Mouse (Mus musculus): ENCODE data around the gene Ezr.

Ezr gene

DNA sequence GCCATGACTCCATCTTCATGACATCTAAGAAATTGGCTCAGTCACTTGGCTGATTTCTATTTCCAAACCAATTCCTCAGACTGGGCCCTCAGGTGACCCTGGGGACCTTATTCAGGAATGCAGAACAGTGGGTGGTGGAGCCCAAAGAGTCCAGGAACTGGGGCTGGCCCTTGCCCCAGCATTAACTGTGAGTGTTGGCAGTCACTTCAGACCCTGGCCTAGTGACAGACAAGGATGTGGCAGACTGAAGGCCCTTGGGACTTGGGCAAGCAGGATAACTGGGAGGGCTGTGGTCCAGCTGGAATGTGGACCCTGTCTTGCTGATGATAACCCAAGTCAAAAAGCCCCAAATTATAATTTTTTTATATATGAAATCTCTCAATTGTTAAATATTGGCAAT, 6.5 kb upstream of the Ezr start:
- peak; percentile 79 for DNase-seq

DNA sequence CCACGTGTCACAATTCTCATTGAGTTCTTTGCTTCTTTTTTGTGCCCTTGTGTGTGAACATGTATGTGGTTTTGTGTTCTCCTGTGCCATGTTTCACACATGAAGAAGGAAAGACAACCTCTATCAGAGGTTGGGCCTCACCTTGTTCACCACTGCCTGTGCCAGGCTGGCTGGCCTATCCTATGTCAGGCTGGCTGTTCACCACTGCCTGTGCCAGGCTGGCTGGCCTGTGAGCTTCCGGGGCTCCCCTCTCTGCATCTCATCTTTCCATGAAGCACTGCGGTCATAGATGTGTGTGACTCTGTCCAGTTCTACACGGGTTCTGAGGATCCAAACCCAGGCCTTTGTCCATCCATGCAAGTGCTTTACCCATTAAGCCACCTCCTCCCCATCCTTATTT, 4.7 kb upstream of the Ezr start:
- DNase-seq, result no peak

DNA sequence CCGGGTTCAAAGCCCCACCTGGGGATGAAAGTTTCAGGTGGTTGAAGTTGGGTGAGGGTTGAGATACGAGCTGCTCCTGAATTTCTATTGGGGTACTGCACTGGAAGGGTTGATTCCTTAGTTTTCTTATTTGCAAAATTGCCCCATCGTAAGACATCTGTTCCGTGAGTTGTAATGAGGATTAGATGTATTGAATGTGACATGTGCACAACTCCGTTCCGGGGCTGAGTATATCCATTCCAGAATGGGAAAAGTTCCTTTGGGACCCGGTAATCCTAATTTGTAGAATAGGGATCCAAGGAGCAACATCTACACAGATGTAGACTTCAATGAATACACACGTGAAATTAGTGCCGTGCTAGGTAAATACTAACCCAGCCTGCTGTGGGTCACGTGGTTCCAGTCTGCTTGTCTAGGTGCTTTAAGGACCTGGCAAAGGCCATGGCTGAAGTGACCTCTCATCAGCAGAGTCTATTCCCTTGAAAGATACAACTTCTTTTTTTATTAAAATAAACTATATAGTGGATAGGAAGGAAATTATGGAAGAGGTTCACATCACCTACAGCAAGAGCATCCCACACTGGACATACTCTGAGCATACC, 1.3 kb upstream of the Ezr start:
- no peak for DNase-seq

DNA sequence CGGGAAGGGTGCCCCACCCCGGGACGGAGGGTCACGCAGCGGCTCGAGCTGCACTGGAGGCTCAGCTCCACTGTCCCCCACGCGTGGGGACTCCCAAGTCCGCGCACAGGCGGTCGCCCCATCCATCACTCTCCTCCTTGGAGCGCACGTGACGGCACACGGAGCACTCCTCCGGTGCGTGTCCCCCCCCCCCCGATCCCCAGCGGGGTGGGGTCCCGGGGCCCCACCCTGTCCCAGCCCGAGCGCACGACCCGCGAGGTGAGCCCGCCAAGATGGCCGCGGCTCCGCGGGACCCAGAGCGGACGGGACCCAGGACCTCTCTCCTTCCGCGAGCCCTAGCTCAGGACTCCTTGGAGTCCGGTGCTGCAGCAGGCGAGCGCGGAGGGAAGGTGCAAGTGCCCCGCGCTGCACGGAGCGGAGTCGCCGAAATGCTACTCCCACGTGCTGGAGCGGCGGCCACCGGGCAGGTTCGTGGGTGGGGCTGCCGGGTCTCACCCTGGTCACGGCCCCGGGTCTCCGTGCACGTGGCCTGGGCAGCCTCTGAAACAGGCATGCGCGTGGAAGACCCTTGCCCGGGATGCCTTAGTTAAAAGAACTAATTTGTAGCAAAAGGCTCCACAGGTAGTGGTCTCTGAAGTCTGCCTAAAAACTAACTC, 550 bp upstream of the Ezr start:
- DNase-seq, result peak; percentile 62

DNA sequence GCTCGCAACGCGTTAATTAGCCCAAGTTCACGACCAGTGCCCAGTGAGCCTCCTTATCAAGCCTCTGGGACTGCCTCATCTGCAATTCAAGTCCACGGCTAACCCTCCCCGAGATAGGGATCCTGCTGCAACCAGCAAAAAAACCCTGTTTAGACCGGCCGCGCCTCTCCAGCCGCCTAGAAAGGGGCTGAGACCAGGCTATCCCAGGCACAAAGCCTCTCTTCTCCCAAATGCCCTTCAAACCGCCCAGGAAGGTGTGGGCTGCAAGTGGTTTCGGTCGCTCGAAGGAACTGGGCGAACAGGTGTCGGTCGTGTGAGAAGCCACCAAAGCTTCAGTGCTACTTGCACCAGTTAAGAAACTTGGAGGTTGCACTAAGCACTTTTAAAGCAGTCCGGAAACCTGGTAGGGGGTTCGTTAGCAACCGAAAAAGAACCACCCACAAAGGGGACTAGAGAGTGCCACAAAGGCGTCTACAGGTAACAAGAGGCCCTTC, 504 bp downstream of the Ezr start:
- DNase-seq, result no peak

DNA sequence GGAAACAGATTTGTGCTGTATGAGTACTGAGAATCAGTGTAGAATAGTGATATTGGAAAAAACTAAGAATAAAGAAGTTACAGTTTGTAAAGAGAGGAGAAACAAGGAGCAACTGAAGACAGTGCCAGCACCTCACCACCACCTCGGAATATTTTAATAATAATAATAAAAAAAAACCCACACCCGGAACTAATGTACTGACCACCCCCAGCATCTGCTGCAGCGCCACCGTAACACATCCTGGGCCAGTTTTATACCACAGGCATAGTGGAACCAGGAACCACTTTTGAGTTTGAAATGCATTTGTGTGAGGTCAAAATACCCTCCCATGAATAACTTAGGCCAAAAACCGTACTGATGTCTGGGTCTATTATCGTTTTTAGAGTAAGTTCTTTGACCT, 1.3 kb downstream of the Ezr start:
- no peak for DNase-seq

DNA sequence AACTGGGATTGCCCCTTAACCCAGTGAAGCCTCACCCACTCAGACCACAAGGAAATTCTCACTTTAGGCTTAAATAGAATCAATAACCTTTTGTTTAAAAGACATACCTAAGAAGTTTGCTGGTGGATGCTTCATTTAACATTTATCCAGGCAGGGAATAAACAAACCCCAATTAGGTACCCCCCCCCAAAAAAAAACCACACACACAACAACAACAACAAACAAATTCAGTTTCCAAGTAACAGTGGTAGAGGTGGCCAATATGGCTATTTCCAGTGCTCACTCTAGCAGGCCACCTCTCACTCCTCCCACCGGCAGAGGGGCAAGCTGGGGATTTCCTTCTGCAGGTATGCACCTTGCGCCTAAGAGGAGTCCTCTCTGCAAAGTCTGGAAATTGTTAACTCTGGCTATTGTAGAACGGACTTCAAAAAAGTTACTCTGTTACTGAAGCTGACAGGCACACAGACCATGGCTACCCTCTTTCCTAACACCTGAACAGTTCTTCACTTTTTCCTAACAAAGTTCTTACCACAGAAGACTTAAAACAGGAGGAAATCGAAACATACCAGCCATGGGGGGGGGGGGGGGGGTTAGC, 2.0 kb downstream of the Ezr start:
- DNase-seq, result no peak

DNA sequence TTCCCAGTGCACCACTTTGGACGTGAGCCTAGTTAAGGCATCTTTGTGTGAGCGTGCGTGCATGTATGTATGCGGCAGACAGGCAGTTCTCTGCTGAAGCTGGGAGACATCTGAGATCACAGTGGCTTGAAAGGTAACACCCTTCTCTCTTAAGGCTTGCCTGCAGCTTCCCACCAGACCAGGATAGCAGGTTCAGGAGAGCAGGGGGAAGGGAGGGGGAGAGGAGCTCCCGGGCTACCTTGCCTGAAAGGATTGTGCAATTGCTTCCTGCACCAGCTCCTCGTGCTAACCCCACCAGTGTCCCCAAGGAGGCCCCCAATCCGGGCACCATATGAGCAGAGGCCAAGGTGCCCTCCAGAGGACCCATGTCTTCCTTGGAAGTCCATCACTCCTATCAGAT, 3.0 kb downstream of the Ezr start:
- no peak for DNase-seq

DNA sequence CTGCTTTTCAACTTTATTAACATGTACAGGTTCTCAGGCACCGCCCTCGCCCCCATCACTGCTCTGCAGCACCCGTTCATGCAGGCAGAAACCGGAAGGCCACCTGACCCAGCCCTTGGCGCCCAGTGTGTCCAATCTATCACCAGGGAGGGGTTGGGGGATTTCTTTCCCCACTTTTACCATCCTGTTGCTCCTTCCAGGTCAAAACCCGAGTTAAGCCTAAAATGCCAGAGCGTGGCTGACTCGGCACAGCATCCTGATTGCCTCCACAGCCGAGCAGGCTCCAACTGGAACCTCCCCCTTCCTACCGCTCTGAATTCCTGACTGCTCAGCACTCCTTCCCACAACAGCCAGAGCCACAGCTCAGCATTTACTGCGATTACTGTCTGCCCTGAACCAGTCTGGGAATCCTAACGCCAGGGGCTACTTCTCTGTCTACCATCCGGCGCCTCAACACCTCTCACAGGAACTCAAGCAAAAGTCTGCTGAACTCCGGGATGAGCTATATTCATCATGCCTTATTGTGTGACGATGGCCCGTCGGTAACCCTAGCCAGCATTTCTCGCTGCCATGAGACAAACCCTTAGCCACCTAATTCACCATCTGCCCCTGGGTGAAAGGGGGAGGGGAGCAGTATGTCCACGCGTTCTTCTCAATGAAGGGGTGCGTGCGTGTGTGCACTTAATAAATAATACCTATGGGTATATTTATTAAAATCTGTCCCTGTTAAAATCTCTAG, 3.6 kb downstream of the Ezr start:
- DNase-seq, result no peak

DNA sequence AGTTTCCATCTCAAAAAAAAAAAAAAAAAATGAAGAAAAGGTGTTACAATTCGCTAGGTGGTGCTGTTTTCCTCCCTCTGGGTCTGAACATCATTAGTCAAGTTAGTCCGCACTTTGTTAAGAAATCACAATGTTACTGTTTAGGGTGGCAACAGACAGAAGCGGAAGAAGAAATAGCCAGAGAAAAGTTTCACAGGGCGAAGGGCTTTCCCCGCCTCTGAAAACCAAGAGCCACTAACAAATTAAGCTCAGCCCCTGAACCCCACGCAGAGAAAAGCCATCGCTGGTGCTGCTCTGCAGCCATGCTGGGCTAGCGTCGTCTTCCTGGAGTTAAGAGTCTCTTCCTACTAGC, 4.3 kb downstream of the Ezr start:
- no peak for DNase-seq

DNA sequence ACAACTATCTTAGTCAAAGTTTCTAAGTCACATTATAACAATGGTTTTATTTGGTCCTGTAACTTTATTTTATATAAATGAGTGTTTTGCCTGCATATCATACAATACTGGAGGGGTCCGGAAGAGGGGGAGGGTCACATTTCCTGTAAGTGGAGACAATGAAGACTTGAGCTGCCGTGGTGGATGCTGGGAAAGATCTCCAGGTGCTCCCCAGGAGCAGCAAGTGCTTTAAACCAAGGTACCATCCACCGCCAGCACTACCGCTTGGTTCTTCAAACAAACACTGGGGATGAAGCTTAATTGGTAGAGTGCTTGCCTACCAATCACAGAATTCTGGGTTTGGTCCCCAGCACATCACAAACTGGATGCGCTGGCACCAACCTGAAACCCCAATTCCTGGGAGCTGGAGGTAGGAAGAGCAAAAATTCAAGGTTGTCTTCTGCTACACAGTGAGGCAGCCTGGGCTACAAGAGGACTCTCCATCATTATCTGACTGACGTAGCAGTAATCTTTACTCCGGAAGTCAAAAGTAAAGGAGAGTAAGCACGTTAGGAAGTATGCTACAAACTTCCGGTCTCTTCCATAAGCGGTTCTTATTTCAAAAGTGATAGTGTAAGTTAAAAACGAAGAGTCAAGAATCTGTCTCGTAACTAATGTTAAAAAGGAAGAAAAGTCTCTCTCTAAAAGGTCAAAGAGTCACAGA, 4.8 kb downstream of the Ezr start:
- no peak for DNase-seq

DNA sequence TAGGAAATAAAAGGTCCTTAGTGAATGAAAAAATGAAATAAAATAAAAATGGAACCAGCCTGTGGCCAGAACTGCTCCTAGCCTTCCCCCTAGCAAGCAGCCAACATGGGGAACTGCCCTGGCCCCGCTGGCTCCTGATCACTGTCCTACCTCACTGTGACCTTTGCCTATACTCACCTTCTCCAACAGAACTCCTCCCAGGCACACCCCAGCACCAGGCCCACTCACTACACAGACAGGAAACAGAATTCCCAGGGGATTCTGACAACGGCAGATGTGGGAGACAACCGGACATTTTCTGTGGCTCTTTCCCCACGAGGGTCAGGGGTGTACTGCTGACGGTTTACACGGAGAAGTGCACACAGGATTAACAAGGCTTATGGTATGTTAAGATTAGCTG, 5.5 kb downstream of the Ezr start:
- no peak for DNase-seq

DNA sequence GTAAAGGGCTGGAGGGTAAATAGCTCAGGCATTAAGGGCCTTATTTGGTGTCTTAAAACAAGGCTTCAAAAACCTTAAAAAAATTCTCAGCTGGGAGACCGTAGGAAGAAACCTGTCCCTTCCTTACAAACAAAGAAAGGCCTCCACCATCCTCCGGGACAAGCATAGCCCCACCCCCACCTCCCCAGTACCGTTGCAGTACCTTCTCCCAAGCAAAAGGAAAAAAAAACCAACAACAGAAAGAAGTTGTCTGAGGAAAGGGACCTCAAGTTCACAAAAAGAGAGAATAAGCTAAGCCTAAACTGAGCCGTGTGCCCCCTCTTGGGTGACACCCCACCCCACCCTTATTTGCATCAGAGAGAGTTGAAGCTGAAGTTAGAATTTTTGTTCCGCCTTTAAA, 6.0 kb downstream of the Ezr start:
- no peak for DNase-seq

DNA sequence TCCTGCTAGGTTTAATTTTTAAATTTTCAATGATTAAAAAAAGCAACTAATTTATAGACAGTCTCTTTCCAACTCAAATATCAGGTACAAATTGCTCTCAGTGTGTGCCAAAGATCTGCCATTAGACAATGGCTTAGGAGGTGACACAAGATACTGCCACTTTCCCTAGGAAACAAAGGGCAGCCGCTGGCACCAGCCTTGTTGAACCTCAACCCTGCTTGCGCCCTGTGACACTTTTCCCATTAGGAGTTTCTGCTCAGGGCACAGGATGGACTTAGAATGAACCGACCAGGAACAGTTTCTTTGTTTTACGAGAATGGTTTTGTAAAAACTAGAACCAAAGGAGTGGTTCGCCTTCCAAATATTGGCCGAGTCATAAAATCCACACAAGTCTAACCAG, 6.5 kb downstream of the Ezr start:
- no peak for DNase-seq

DNA sequence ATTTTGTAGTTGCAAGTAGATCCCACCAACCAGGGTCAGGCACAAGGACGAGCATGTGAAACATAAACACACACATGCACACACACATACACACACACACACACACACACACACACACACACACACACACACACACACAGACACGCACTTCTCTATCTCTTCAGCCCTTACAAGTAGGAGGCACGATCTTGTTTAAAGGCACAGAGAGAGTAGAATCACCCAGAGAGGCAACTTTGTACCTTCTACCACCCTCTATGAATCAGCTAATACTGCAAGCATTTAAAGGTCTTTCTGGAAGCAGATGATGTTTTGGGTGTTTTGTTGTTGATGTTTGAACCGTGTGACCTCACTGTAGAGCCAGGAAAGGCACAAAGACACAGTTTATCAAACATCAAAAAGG, 6.9 kb downstream of the Ezr start:
- DNase-seq, result no peak

DNA sequence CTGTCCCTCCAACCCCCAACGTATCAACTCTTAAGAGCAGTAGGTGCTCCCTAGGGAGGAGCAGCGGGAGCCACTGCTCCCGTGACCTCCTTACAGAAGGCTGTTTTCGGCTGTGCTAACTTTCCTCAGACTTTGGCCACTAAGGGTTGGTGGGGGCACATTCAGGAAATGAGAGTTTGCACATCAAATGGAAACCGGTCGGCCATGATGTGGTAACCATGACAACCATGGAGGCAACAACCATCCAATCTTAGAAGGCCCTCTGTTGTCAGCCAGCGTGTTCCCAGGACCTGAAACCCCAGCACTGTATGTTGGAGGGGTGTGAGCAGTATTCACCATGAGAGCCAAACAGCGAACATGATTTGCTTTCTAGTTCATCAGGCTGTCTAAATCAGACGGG, 7.4 kb downstream of the Ezr start:
- DNase-seq, result no peak

DNA sequence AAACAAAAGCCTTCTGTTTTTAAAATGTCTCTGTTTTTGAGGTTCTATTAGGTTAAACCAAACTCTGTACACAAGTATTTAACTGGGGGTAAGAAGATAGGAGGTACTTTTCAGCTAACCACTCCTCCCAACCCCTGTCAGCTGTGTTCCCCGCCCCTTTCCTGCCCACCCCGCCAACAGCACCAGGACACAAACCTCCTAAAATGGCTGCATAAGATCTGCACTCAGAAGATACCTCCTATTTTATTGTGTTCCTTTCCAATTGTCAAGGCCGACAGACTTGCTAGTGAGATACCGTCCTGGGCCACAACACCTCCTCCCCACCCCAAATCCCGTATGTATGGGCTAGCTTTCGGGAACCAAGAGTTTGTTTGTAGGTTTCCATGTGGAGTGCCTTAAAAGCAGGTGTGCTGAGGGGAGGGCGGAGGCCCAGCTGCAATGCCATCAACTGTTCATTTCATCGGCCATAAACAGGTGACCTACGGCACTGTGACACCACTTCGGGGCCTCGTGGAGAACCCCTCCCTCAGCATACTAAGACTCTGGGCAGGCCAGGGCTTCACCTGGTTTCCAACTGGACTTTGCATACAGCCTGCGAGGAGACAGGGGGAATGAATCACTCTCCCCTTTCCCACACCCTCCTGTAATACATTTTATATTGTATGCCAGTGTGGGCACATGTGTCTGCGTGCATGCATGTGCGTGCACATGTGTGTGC, 9.2 kb downstream of the Ezr start:
- DNase-seq, result no peak

DNA sequence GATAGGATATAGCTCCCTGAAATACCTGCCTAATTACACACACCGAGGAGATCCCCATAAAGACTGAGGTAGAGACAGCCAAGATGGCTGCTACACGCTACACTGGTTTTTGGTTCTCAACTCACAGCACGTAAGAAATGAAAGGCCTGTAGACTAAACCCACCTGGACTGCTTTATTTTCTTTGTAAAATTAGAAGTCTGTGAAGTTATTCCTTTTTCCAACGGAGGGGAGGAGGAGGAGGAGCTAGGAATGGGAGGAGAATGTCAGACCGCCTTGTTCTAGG, 10.2 kb downstream of the Ezr start:
- no peak for DNase-seq

DNA sequence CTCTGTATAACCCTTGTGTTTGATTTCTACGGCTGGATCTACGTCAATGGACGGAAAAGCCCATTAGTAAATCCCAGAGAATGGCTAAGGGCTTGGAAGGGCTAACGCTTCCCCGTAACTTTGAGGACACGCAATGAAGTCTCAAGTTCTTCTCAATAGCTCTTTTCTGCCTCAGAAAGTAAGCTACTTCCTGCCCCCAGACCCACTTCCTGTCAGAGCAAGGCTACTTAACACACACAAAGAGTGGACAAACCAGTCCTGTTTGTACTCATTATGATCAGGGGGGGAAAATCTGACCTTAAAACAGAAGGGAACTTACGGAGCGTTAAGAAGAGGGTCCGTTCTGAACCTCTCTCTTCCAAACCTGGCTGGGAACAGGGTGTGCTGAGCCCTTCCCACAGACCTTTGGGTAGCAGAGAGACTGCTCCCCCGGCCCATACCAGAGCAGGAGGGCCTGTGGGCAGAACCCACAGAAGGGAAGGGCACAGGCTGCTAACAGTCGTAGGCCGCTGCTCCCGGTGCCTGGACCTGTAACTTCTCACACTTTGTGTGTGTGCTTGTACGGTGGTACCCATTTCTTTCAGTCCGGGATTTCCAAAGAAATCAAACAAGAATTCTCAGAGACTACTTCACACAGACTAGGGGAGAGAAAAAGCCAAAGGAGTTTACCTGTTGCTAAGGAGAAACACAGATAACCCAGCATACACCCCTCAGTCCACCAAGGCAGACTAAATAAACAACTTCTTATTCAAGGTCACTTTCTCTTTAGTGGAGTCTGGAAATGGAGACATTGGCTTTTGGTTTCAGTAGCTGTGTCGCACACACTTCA, 10.7 kb downstream of the Ezr start:
- DNase-seq, result no peak

DNA sequence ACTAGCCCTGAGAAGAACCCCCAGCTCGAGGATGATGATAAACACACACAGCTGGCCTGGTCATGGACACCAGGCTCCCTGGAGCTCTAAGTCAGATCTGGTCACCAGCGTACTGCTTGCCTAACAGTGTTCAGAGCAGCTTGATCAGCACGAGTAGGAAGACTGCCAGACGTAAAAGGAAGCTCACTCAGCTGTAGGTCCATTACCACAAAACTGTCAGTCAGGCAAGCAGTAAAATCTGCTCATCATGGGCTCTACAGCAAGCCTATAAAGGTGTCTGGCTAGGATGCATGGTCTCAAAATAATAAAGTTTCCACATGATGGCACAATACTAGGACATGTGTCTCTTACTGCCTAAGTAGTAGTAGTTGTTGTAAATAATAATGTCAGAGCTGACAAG, 13.0 kb downstream of the Ezr start:
- peak; percentile 38 for DNase-seq

DNA sequence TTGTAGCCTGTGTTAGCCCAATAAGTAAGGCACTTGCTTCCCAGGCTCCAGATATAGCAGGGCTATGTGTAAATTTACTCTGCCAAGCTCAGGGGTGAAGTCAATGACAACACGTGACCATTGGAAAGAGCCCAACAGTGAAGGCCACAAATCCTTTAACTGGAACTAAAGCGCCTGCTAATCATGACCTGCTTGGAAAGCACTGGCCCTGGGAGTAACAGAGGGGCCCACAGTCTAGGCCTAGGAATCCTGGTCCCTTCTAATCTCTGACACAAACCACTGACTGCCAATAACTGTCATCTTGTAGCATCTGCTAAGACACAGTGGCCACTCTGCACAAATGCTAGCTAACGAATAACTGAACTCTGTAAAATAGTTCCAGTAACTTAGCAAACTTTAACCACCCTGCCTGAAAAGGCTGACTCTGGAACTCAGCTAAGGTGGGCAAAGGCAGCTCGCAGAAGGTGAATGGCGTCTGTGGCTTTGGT, 14.2 kb downstream of the Ezr start:
- no peak for DNase-seq

DNA sequence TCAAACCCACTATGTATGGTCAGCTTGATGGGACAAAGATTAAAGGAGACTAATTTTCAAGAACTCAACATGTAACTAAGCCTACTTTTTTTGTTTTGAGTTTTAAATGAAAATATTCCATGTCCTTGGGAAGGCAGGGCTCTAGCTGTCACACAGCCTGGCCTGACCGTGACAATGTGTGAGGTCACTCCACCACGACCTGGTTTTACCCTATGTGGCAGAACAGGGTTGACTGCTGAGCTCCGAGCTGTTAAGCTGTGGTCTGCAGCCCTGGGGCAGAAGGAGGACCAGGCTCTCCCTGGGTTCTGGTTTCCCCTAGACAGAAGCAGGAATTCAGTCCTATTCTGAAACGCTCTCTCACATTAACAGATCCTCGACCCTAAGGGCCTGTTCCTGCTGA, 14.8 kb downstream of the Ezr start:
- no peak for DNase-seq
